17 mouse cellular contexts compared by ENCODE assay signal in genomic region chr17:71042645-71043044, GRCm38 (mm10). TPM values are rescaled to one million over a fixed set of nuclear protein-coding genes. Genes with fewer than 3 reads are reported as not detected.
DNase-seq lines count a peak whose midpoint lies in the region; ATAC-seq and TF ChIP-seq lines count a peak whose summit lies in the region.
"Had no signal": no experiment of that assay in that cellular context is flagged by ENCODE, and none has a peak within 500 bp of the region (broad histone marks: within the 10 kb centered on the region; RNA-seq: fewer than 3 reads in every experiment).

No protein-coding gene starts in this region.

- TF ChIP-seq CTCF in forebrain, postnatal 0 days (IDR thresholded peaks at IDR 0.05; ENCODE audit: low read depth), result peak; percentile 42
- peak; percentile 61 for TF ChIP-seq CTCF in layer of hippocampus, adult 2 months (conservative IDR thresholded peaks at IDR 0.05)

- no peak for DNase-seq in forebrain, postnatal 0 days
- no peak for DNase-seq in forebrain, embryonic 14.5 days (ENCODE audit: low spot score)
- no peak for DNase-seq in layer of hippocampus, adult 2 months (ENCODE audit: low spot score in 2 of 2)
- no peak for DNase-seq in layer of hippocampus, adult 18-20 months (ENCODE audit: low spot score in 2 of 2)
- DNase-seq in CD4-positive helper T cell, adult 2 months (ENCODE audit: low read depth, low spot score), result peak; percentile 4
- DNase-seq in induced T-regulatory cell, adult 2 months (ENCODE audit: low read depth), result peak; percentile 9
- DNase-seq in kidney, postnatal 4 days, result no peak
- DNase-seq in ovary, adult 18-20 months (ENCODE audit: low spot score), result no peak
- DNase-seq: adrenal gland, postnatal 25 days; cerebellum, adult 9-10 months; gastrocnemius, postnatal 10 days; kidney, adult 2 months; lung, adult 2 months; thymus, adult 2 months had no signal

- no peak overlapping the region for H3K9ac ChIP-seq in forebrain, postnatal 0 days
- no peak overlapping the region for H3K9ac ChIP-seq in forebrain, embryonic 14.5 days (ENCODE audit: low read length)
- H3K9ac ChIP-seq: forebrain, embryonic 15.5 days; heart, embryonic 13.5 days had no signal

- no peaks in the 10 kb centered on the region for H3K4me1 ChIP-seq in forebrain, postnatal 0 days (ENCODE audit: insufficient read depth)
- peaks cover 4% of the 10 kb centered on the region; the same call in 1 of the 2 replicates for H3K4me1 ChIP-seq in forebrain, embryonic 14.5 days (ENCODE audit: control insufficient read depth, insufficient read depth, low read length)

- WGBS in forebrain, postnatal 0 days, result 93% methylated on average over 1 of the region's 1 CpGs
- WGBS in forebrain, embryonic 14.5 days, result 94% methylated on average over 1 of the region's 1 CpGs

- no peaks in the 10 kb centered on the region for H3K27me3 ChIP-seq in forebrain, postnatal 0 days (ENCODE audit: insufficient read depth, low read length)
- no peaks in the 10 kb centered on the region for H3K27me3 ChIP-seq in forebrain, embryonic 14.5 days (replicated peaks; ENCODE audit: control insufficient read depth, insufficient read depth, low read length)
- H3K27me3 ChIP-seq: forebrain, embryonic 15.5 days; heart, embryonic 13.5 days had no signal

- H3K4me3 ChIP-seq in forebrain, postnatal 0 days (ENCODE audit: low read depth, low read length), result no peak overlapping the region
- no peak overlapping the region for H3K4me3 ChIP-seq in forebrain, embryonic 14.5 days (ENCODE audit: low read depth, low read length)
- H3K4me3 ChIP-seq in layer of hippocampus, adult 2 months, result no peak overlapping the region
- H3K4me3 ChIP-seq: forebrain, embryonic 15.5 days; heart, embryonic 13.5 days; hindbrain, embryonic 10.5 days had no signal

- no peak overlapping the region for H3K4me2 ChIP-seq in forebrain, postnatal 0 days (ENCODE audit: low read depth)
- H3K4me2 ChIP-seq in forebrain, embryonic 14.5 days (ENCODE audit: low read length), result no peak overlapping the region
- H3K4me2 ChIP-seq: forebrain, embryonic 15.5 days; heart, embryonic 13.5 days had no signal

- H3K9me3 ChIP-seq in forebrain, postnatal 0 days (ENCODE audit: low read length), result no peaks in the 10 kb centered on the region
- H3K9me3 ChIP-seq in forebrain, embryonic 14.5 days (replicated peaks; ENCODE audit: control insufficient read depth, low read length), result no peaks in the 10 kb centered on the region
- H3K9me3 ChIP-seq: forebrain, embryonic 15.5 days; heart, embryonic 13.5 days; hindbrain, embryonic 10.5 days had no signal

- H3K36me3 ChIP-seq in forebrain, postnatal 0 days (ENCODE audit: insufficient read depth), result no peaks in the 10 kb centered on the region
- no peaks in the 10 kb centered on the region for H3K36me3 ChIP-seq in forebrain, embryonic 14.5 days (ENCODE audit: control insufficient read depth, insufficient read depth, low read length)
- H3K36me3 ChIP-seq: forebrain, embryonic 15.5 days; hindbrain, embryonic 10.5 days had no signal

- no peak for ATAC-seq in forebrain, postnatal 0 days
- ATAC-seq in forebrain, embryonic 14.5 days, result no peak
- ATAC-seq: forebrain, embryonic 15.5 days had no signal

- H3K27ac ChIP-seq in forebrain, postnatal 0 days (ENCODE audit: low read depth, low read length), result no peak overlapping the region
- no peak overlapping the region for H3K27ac ChIP-seq in forebrain, embryonic 14.5 days (ENCODE audit: low read depth, low read length)
- no peak overlapping the region for H3K27ac ChIP-seq in layer of hippocampus, adult 2 months
- H3K27ac ChIP-seq: forebrain, embryonic 15.5 days; heart, embryonic 13.5 days; hindbrain, embryonic 10.5 days had no signal

RNA-seq across cellular contexts. Expression of gene Myl12a, which starts 40.0 kb away (rescaled TPM):
- 35.6 and 37.0 TPM in 2 replicates for total RNA-seq in forebrain, postnatal 0 days (2014; rRNA removed)
- 80.4 and 80.8 TPM in 2 replicates for polyA plus RNA-seq in forebrain, postnatal 0 days (2015; fragmentation: Nextera tagmentation; extraction: Ambion mirVana)
- 143 and 158 TPM in 2 replicates for polyA plus RNA-seq in forebrain, embryonic 14.5 days (2014; fragmentation: Nextera tagmentation; extraction: Ambion mirVana)
- total RNA-seq in layer of hippocampus, adult 2 months (2021), result 10 to 100 TPM; 38.9 to 41.1 TPM
- 10 to 100 TPM; 36.0 to 37.1 TPM for total RNA-seq in layer of hippocampus, adult 18-20 months (2021)

RNA-seq across cellular contexts. Expression of gene Myom1, which starts 40.2 kb away (rescaled TPM):
- total RNA-seq in forebrain, postnatal 0 days (2014; rRNA removed), result 1.5 and 2.0 TPM in 2 replicates
- 0.52 and 1.2 TPM in 2 replicates for polyA plus RNA-seq in forebrain, postnatal 0 days (2015; fragmentation: Nextera tagmentation; extraction: Ambion mirVana)
- polyA plus RNA-seq in forebrain, embryonic 14.5 days (2014; fragmentation: Nextera tagmentation; extraction: Ambion mirVana), result 0.82 and 1.0 TPM in 2 replicates
- 1 to 10 TPM; 2.2 to 2.8 TPM for total RNA-seq in layer of hippocampus, adult 2 months (2021)
- total RNA-seq in layer of hippocampus, adult 18-20 months (2021), result 1 to 10 TPM; 1.4 to 2.6 TPM

Comparison
In these comparisons a context has a peak if more than half of its experiments do, and no peak if none do; other contexts are left out.
1. DNase-seq: peak in CD4-positive helper T cell, adult 2 months (single experiment) and induced T-regulatory cell, adult 2 months (single experiment); none in forebrain, postnatal 0 days (single experiment), forebrain, embryonic 14.5 days (single experiment), layer of hippocampus, adult 2 months (0 of 2), layer of hippocampus, adult 18-20 months (0 of 2), kidney, postnatal 4 days (0 of 2) and ovary, adult 18-20 months (single experiment).